Mouse (Mus musculus): ENCODE data around the gene 1700017B05Rik.

GRCm38 (mm10) chr9:57259736-57260135 lies 2.7 kb downstream of the 1700017B05Rik start:
- TF ChIP-seq POLR2A (IDR thresholded peaks at IDR 0.05; ENCODE audit: insufficient read length, low read depth) (no peak), MYOD1 (IDR thresholded peaks at IDR 0.05; ENCODE audit: control insufficient read depth in 1 of 3, insufficient read length in 2 of 3, low read depth in 2 of 3) (no peak), POLR2AphosphoS2 (IDR thresholded peaks at IDR 0.05; ENCODE audit: insufficient read length, low read depth) (peak; percentile 53), USF1 (IDR thresholded peaks at IDR 0.05; ENCODE audit: low read depth) (no peak), E2F4 (IDR thresholded peaks at IDR 0.05; ENCODE audit: insufficient read depth) (no peak), MAX (IDR thresholded peaks at IDR 0.05; ENCODE audit: low read depth) (no peak), TCF12 (IDR thresholded peaks at IDR 0.05; ENCODE audit: insufficient read depth, poor library complexity, severe bottlenecking) (no peak), REST (IDR thresholded peaks at IDR 0.05; ENCODE audit: insufficient read depth, insufficient read length) (no peak)
